Mouse (Mus musculus) kidney, adult 2 months (tissue): Measurements from ENCODE around the gene Vipas39. TPM values are rescaled to one million over a fixed set of nuclear protein-coding genes. Genes with fewer than 3 reads are reported as not detected.

Experiments used
- DNase-seq: peaks from one replicate; pipeline ENCODE4 v3.0.0; 2021
- H3K27ac ChIP-seq: fragments of 200-500 bp; 2 replicates; pipeline ENCODE4 v1.5.1; 2012; ENCODE audit warnings: low read depth, low read length, control low read depth, inconsistent platforms; ENCODE audit not compliant: insufficient read depth
- H3K27me3 ChIP-seq: fragments of 200-500 bp; replicated peaks from 2 replicates; pipeline ENCODE4 v1.6.1; 2012; ENCODE audit warnings: mild to moderate bottlenecking, moderate library complexity, low read length, inconsistent platforms; ENCODE audit not compliant: control insufficient read depth, insufficient read depth
- H3K36me3 ChIP-seq: fragments of 200-500 bp; 2 replicates; pipeline ENCODE4 v1.6.1; 2012; ENCODE audit warnings: mild to moderate bottlenecking, moderate library complexity, low read length, inconsistent platforms; ENCODE audit not compliant: control insufficient read depth, insufficient read depth
- H3K4me1 ChIP-seq: fragments of 200-500 bp; 2 replicates; pipeline ENCODE4 v1.6.1; 2011; ENCODE audit warnings: low read length; ENCODE audit not compliant: control insufficient read depth, insufficient read depth
- H3K4me3 ChIP-seq: fragments of 200-500 bp; 2 replicates; pipeline ENCODE4 v1.5.1; 2011; ENCODE audit warnings: mild to moderate bottlenecking, low read depth, low read length, control low read depth; ENCODE audit not compliant: insufficient read depth
- CTCF ChIP-seq: fragments of 200-500 bp; conservative IDR thresholded peaks from 2 replicates; pipeline ENCODE4 v1.5.1; 2011; ENCODE audit warnings: low read depth, mild to moderate bottlenecking, control low read depth, low read length, moderate library complexity, mixed read lengths; ENCODE audit not compliant: insufficient read depth, insufficient read length
- POLR2A ChIP-seq: fragments of 200-500 bp; IDR thresholded peaks from one replicate; pipeline ENCODE4 v1.6.1; 2011; ENCODE audit warnings: low read depth, low read length, control low read depth
- WGBS: fragments of 180-500 bp; shearing (Covaris S2); methylation state at CpG from one replicate; pipeline ENCODE4 v1.1.7; 2018; 5-methylcytosine and 5-hydroxymethylcytosine counted together
- polyA plus RNA-seq: library from polyadenylated mRNA; depleted of rRNA; stranded (reverse); fragments of >200 nt; gene quantifications from 2 replicates; pipeline ENCODE4 v1.2.3, GENCODE M21; 2012

Gene Vipas39
- polyA plus RNA-seq, 1 experiment: 47.4 TPM

DNA sequence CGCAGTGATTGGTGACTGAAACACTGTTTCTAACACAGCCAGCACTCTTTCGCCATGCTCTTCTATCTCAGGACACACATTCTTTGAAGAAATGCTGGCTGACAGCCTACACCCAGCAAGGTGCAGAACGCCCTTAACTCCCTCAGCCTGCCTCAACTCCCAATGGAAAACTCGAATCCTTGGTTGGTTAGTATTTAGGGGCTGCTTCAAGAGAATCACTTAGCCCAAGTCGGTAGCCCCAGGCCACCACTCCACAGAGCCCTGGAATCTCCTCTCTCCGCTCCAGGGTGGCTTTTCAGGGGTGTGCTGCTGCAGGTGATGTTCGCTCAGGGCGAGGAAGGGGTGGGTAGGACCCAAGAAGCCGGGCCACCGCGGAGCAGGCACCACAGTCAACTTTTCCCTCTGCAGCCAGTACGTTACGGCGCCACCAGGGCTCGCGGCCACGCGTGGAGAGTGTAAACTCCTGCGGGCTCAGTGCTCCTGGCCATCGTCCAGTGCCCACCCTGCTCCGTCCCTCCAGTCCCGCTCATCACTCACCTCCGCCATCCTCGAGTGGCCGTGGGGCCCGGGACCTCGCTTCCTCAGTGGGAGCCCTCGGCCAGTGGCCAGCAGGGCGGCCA lies 33.1 kb upstream of the Vipas39 start:
- TF ChIP-seq CTCF (no peak), POLR2A (no peak)
- Histone ChIP-seq H3K4me3 (peak overlapping the region; percentile 45), H3K27ac (no peak overlapping the region), H3K27me3 (0 out of 2 replicates have a peak, but pooled peaks cover 1% of the 10 kb centered on the region), H3K36me3 (no peaks in the 10 kb centered on the region), H3K4me1 (no peaks in the 10 kb centered on the region)
- DNase-seq: no peak
- WGBS: 14% methylated on average over 29 of the region's 29 CpGs

DNA sequence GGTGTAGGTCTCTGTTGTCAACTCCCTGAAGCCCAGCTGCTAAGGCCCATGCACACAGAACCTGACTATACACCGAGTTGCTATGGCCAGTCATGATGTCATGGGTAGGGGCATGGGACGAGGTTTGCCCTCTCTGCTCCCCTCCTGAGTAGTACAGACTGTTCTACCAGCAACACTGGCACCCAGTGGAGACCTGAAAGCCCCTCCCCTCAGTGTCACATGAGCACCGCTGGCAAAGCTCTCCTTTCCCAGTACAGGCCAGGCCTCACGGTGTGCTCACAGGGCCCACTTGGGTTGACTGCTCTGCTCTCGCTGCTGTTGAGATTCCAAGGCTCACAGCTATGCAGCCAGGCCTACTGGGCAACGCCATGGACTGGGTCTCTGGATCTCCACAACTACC lies 27.9 kb upstream of the Vipas39 start:
- Histone ChIP-seq H3K27ac (no peak overlapping the region), H3K36me3 (no peaks in the 10 kb centered on the region), H3K27me3 (0 out of 2 replicates have a peak, but pooled peaks cover 1% of the 10 kb centered on the region), H3K4me1 (no peaks in the 10 kb centered on the region), H3K4me3 (no peak overlapping the region)
- WGBS: 69% methylated on average over 6 of the region's 6 CpGs
- no peak for TF ChIP-seq POLR2A
- no peak for TF ChIP-seq CTCF
- DNase-seq: no peak

DNA sequence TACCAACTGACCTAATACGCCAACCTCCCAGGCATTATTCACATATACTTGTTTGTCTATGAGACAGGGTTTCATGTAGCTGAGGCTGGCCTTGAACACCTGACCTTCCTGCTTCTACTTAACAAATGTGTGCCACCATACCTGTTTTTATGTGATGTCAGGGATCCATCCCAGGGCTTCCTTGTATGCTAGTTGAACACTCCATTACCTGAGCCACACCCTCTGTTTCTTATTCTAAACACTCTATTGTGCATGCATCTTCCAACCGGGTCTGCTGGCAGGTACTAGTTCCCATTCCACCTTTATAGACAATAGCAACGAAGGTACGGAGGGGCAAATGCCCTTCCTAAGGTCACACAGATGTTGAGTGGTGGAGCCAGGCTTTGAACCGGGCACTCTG lies 23.0 kb upstream of the Vipas39 start:
- H3K36me3 ChIP-seq: no peaks in the 10 kb centered on the region
- no peaks in the 10 kb centered on the region for H3K27me3 ChIP-seq
- TF ChIP-seq CTCF (no peak), POLR2A (no peak)
- H3K27ac ChIP-seq: no peak overlapping the region
- no peak for DNase-seq
- WGBS: 91% methylated on average over 5 of the region's 5 CpGs
- H3K4me3 ChIP-seq: no peak overlapping the region
- H3K4me1 ChIP-seq: no peaks in the 10 kb centered on the region

DNA sequence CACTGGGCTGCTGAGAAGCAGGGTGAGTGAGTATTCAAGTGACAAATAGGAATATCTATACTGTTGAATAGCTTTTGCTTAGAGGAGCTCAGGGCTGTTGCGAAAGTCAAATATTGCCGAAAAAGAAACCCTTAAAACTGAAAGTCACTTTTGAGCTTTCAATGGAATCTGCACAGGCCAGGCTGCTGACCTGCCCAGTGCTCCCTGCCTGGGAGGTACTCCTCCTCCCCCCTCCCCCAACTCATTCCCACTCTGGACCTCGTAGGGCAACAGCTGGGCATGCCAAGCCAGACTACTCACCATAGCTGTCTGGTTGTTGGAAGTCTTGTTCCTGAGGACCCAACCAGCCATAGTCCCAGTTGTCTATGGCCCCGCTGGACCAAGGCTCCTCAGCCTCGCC lies 18.7 kb upstream of the Vipas39 start:
- TF ChIP-seq POLR2A: no peak
- no peak for TF ChIP-seq CTCF
- no peaks in the 10 kb centered on the region for H3K4me1 ChIP-seq
- H3K4me3 ChIP-seq: no peak overlapping the region
- no peak for DNase-seq
- no peaks in the 10 kb centered on the region for H3K36me3 ChIP-seq
- H3K27me3 ChIP-seq: no peaks in the 10 kb centered on the region
- H3K27ac ChIP-seq: no peak overlapping the region
- 88% methylated on average over 5 of the region's 5 CpGs for WGBS

DNA sequence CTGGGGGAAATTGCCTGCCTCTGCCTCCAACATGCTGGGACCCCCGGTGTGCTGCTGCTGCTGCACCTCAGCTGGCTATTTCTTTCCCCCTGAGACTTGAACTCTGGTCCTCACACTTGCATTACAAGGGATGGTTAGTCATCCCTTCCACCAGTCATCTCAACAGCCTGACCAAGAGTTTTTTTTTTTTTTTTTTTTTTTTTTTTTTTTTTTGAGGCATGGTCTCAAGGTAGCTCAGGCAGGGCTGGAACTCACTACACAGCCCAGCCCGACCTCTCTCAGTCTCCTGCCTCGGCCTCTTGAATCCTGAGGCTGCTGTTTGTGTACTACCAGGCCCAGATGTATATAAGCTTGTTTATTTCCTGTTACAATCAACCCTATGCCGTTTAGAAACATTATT lies 18.2 kb upstream of the Vipas39 start:
- H3K27me3 ChIP-seq: no peaks in the 10 kb centered on the region
- H3K4me1 ChIP-seq: no peaks in the 10 kb centered on the region
- no peak overlapping the region for H3K27ac ChIP-seq
- no peaks in the 10 kb centered on the region for H3K36me3 ChIP-seq
- no peak for TF ChIP-seq CTCF
- TF ChIP-seq POLR2A: no peak
- 71% methylated on average over 4 of the region's 4 CpGs for WGBS
- no peak for DNase-seq
- H3K4me3 ChIP-seq: no peak overlapping the region

DNA sequence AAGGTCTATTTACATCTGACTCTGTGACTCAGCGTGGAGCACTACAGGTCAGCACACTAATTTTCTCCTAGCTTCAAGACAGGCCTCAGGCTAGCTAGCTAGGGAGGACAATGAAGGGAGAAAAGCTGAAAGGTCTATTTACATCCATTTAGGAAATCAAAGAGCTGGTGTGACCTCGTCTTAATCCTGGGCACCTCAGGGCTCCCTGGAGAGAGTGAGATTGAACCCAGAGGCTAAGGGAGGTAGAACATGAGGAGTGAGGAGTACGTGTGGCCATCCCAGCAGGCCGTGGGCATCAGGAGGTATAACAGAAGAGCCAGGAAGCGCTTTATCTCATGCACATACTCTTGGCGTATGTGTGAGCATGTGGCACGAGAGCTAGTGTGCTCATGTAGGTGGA lies 17.6 kb upstream of the Vipas39 start:
- Histone ChIP-seq H3K4me1 (no peaks in the 10 kb centered on the region), H3K4me3 (no peak overlapping the region), H3K27ac (no peak overlapping the region), H3K36me3 (no peaks in the 10 kb centered on the region), H3K27me3 (no peaks in the 10 kb centered on the region)
- TF ChIP-seq POLR2A: no peak
- TF ChIP-seq CTCF: no peak
- DNase-seq: no peak
- 90% methylated on average over 7 of the region's 7 CpGs for WGBS

DNA sequence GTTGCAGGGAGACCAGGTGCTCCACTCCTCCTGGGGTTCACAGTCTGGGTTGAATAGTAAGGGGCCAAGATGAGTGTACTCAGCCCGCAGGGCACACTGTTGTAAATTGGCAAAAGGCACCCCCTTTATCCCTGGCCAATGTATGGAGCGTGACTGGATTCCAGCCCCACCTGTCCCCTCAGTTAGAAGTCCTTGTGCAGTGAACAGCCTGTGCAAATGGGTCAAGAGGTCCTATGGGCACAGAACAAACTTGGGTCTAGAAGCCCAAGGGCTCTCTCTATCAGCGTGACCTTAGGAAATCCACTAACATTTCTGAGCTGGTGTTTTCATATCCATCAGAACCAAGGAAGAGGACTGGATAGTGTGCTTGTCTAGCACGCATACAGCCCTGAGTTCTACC lies 16.7 kb upstream of the Vipas39 start:
- no peak overlapping the region for H3K4me3 ChIP-seq
- no peak for DNase-seq
- no peaks in the 10 kb centered on the region for H3K36me3 ChIP-seq
- H3K4me1 ChIP-seq: no peaks in the 10 kb centered on the region
- no peak for TF ChIP-seq POLR2A
- TF ChIP-seq CTCF: no peak
- no peaks in the 10 kb centered on the region for H3K27me3 ChIP-seq
- WGBS: 97% methylated on average over 4 of the region's 4 CpGs
- no peak overlapping the region for H3K27ac ChIP-seq
